Comparison of ENCODE assay signal across 8 mouse cellular contexts in the genomic region with DNA sequence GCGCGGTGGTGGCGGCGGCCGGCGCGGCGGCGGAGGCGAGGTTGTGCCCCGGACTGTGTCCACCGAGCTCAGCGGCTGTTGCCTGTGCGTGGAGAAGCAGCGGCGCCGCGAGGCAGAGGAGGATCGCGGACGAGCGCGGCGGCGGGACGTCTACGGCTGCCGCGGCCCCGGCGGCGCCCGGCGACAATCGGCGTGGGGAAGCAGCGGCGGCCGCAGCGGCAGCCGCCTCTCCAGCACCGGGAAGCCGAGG. TPM values are rescaled to one million over a fixed set of nuclear protein-coding genes. Genes with fewer than 3 reads are reported as not detected.
DNase-seq lines count a peak whose midpoint lies in the region; ATAC-seq lines count a peak whose summit lies in the region.

TSS of gene Ppp3ca (plus strand) at position 15 of the 250 bp plus-strand sequence.

- intact Hi-C loops in left cerebral cortex, postnatal 4 days (cut with DNase I), result loop anchor here (5.0 to 10.0 kb wide), 3 partner anchors 167 to 783 kb away; no protein-coding TSS in a partner anchor

- no peaks in the 10 kb centered on the region for H3K36me3 ChIP-seq in lung, embryonic 15.5 days
- no peaks in the 10 kb centered on the region for H3K36me3 ChIP-seq in embryonic facial prominence, embryonic 13.5 days
- no peaks in the 10 kb centered on the region for H3K36me3 ChIP-seq in heart, embryonic 15.5 days
- no peaks in the 10 kb centered on the region for H3K36me3 ChIP-seq in neural tube, embryonic 14.5 days (ENCODE audit: control insufficient read depth, insufficient read depth, low read length)

- peak within 1 kb of the TSS; percentile 81 for H3K9ac ChIP-seq in lung, embryonic 15.5 days
- peak within 1 kb of the TSS; percentile 90 for H3K9ac ChIP-seq in embryonic facial prominence, embryonic 13.5 days
- H3K9ac ChIP-seq in heart, embryonic 15.5 days, result peak within 1 kb of the TSS; percentile 86
- H3K9ac ChIP-seq in neural tube, embryonic 14.5 days (replicated peaks; ENCODE audit: low read depth, low read length), result peak within 1 kb of the TSS; percentile 89

- H3K27me3 ChIP-seq in lung, embryonic 15.5 days, result no peaks in the 10 kb centered on the region
- H3K27me3 ChIP-seq in embryonic facial prominence, embryonic 13.5 days, result no peaks in the 10 kb centered on the region
- H3K27me3 ChIP-seq in heart, embryonic 15.5 days, result no peaks in the 10 kb centered on the region
- H3K27me3 ChIP-seq in neural tube, embryonic 14.5 days (ENCODE audit: control insufficient read depth, insufficient read depth, low read length), result no peaks in the 10 kb centered on the region

- peak within 1 kb of the TSS; percentile 94 for H3K27ac ChIP-seq in lung, embryonic 15.5 days
- H3K27ac ChIP-seq in embryonic facial prominence, embryonic 13.5 days, result peak within 1 kb of the TSS; percentile 94
- H3K27ac ChIP-seq in heart, embryonic 15.5 days, result peak within 1 kb of the TSS; percentile 95
- peak within 1 kb of the TSS; percentile 97 for H3K27ac ChIP-seq in neural tube, embryonic 14.5 days (ENCODE audit: low read depth, low read length)

- peaks cover 30% of the 10 kb centered on the region for H3K4me1 ChIP-seq in lung, embryonic 15.5 days
- H3K4me1 ChIP-seq in embryonic facial prominence, embryonic 13.5 days, result peaks cover 24% of the 10 kb centered on the region
- peaks cover 35% of the 10 kb centered on the region for H3K4me1 ChIP-seq in heart, embryonic 15.5 days (replicated peaks)
- H3K4me1 ChIP-seq in neural tube, embryonic 14.5 days (ENCODE audit: control insufficient read depth, insufficient read depth, low read length), result peaks cover 22% of the 10 kb centered on the region

- no peak for ATAC-seq in lung, embryonic 15.5 days (ENCODE audit: borderline replicate concordance, extremely low read depth, low FRiP score, low TSS enrichment)
- no peak; the same call in 1 of the 2 replicates for ATAC-seq in embryonic facial prominence, embryonic 13.5 days (ENCODE audit: insufficient number of reproducible peaks, insufficient read depth, low FRiP score, low TSS enrichment, low read depth)
- no peak for ATAC-seq in heart, embryonic 15.5 days (replicated peaks; ENCODE audit: insufficient number of reproducible peaks, insufficient read depth, low FRiP score, low read depth)
- no peak for ATAC-seq in neural tube, embryonic 14.5 days (ENCODE audit: low read depth)

- WGBS in lung, embryonic 15.5 days, result under 1% methylated on average over 33 of the region's 43 CpGs
- WGBS in embryonic facial prominence, embryonic 13.5 days, result 0% methylated on average over 3 of the region's 43 CpGs
- WGBS in heart, embryonic 15.5 days, result under 1% methylated on average over 39 of the region's 43 CpGs
- 0% methylated on average over 15 of the region's 43 CpGs for WGBS in neural tube, embryonic 14.5 days

- H3K4me2 ChIP-seq in lung, embryonic 15.5 days, result peak within 1 kb of the TSS; percentile 71
- H3K4me2 ChIP-seq in embryonic facial prominence, embryonic 13.5 days, result peak within 1 kb of the TSS; percentile 71
- peak within 1 kb of the TSS; percentile 84 for H3K4me2 ChIP-seq in heart, embryonic 15.5 days
- peak within 1 kb of the TSS; percentile 66 for H3K4me2 ChIP-seq in neural tube, embryonic 14.5 days (ENCODE audit: low read depth, low read length)

- DNase-seq in lung, postnatal 4 days, result no peak
- no peak for DNase-seq in left cerebral cortex, postnatal 4 days
- no peak for DNase-seq in frontal cortex, postnatal 36 days (ENCODE audit: low spot score in 2 of 2)
- no peak for DNase-seq in kidney, postnatal 25 days

- H3K9me3 ChIP-seq in lung, embryonic 15.5 days, result no peaks in the 10 kb centered on the region
- no peaks in the 10 kb centered on the region for H3K9me3 ChIP-seq in embryonic facial prominence, embryonic 13.5 days
- no peaks in the 10 kb centered on the region for H3K9me3 ChIP-seq in heart, embryonic 15.5 days (replicated peaks)
- no peaks in the 10 kb centered on the region for H3K9me3 ChIP-seq in neural tube, embryonic 14.5 days (ENCODE audit: control insufficient read depth, low read length)

- peak within 1 kb of the TSS; percentile 97 for H3K4me3 ChIP-seq in lung, embryonic 15.5 days
- peak within 1 kb of the TSS; percentile 86 for H3K4me3 ChIP-seq in embryonic facial prominence, embryonic 13.5 days
- H3K4me3 ChIP-seq in heart, embryonic 15.5 days, result peak within 1 kb of the TSS; percentile 95
- peak within 1 kb of the TSS; percentile 93 for H3K4me3 ChIP-seq in neural tube, embryonic 14.5 days (ENCODE audit: low read depth, low read length)

RNA-seq across cellular contexts. Expression of gene Ppp3ca, which starts in this region (rescaled TPM):
- 64.1 and 64.6 TPM in 2 replicates for polyA plus RNA-seq in lung, embryonic 15.5 days (2015; fragmentation: Nextera tagmentation; extraction: Ambion mirVana)
- polyA plus RNA-seq in embryonic facial prominence, embryonic 13.5 days (2015; fragmentation: Nextera tagmentation; extraction: Ambion mirVana), result 92.4 and 93.2 TPM in 2 replicates
- polyA plus RNA-seq in heart, embryonic 15.5 days (2015; fragmentation: Nextera tagmentation; extraction: Ambion mirVana), result 47.6 and 49.0 TPM in 2 replicates
- 100 to 1,000 TPM; 316 to 328 TPM for total RNA-seq in left cerebral cortex, postnatal 4 days (2021)
- 197 and 215 TPM in 2 replicates for polyA plus RNA-seq in neural tube, embryonic 14.5 days (2014; fragmentation: Nextera tagmentation; extraction: Ambion mirVana)
